Mouse (Mus musculus) liver, embryonic 16.5 days (tissue): ENCODE data around the gene Ets1. TPM values are rescaled to one million over a fixed set of nuclear protein-coding genes. Genes with fewer than 3 reads are reported as not detected.

Experiments used
- ATAC-seq: fragments of 200-750 bp; cut with Nextera tagmentation; 2 replicates; pipeline ENCODE4 v1.8.0; 2017; ENCODE audit warnings: low read depth, mild to moderate bottlenecking, moderate number of reproducible peaks, moderate library complexity
- H3K27ac ChIP-seq: fragments of 300-500 bp; sonication (generic); 2 replicates; pipeline ENCODE4 v1.5.1; 2014; ENCODE audit warnings: mild to moderate bottlenecking, low read length
- H3K27me3 ChIP-seq: fragments of 300-500 bp; sonication (generic); 2 replicates; pipeline ENCODE4 v1.6.1; 2014; ENCODE audit warnings: low read depth, low read length, mixed read lengths; ENCODE audit not compliant: control insufficient read depth, insufficient read depth
- H3K36me3 ChIP-seq: fragments of 300-500 bp; sonication (generic); 2 replicates; pipeline ENCODE4 v1.6.1; 2014; ENCODE audit warnings: mild to moderate bottlenecking; ENCODE audit not compliant: control insufficient read depth, insufficient read depth
- H3K4me1 ChIP-seq: fragments of 300-500 bp; sonication (generic); 2 replicates; pipeline ENCODE4 v1.6.1; 2014; ENCODE audit warnings: low read depth, low read length, mixed read lengths; ENCODE audit not compliant: control insufficient read depth
- H3K4me2 ChIP-seq: fragments of 300-500 bp; sonication (generic); 2 replicates; pipeline ENCODE4 v1.6.1; 2014; ENCODE audit warnings: low read depth, low read length, mixed read lengths
- H3K4me3 ChIP-seq: fragments of 300-500 bp; sonication (generic); 2 replicates; pipeline ENCODE4 v1.5.1; 2014; ENCODE audit warnings: low read depth, mild to moderate bottlenecking, low read length
- H3K9ac ChIP-seq: fragments of 300-500 bp; sonication (generic); 2 replicates; pipeline ENCODE4 v1.6.1; 2014; ENCODE audit warnings: low read depth, low read length
- H3K9me3 ChIP-seq: fragments of 300-500 bp; sonication (generic); replicated peaks from 2 replicates; pipeline ENCODE4 v1.6.1; 2016; ENCODE audit warnings: low read length; ENCODE audit not compliant: control insufficient read depth
- WGBS: fragments of 180-500 bp; shearing (Covaris S2); extraction: QIAGEN DNeasy Blood & Tissue Kit; methylation state at CpG from one replicate; pipeline ENCODE4 v1.1.7; 2014; ENCODE audit not compliant: insufficient replicate concordance; 5-methylcytosine and 5-hydroxymethylcytosine counted together
- polyA plus RNA-seq: library from polyadenylated mRNA; unstranded; fragments of >200 nt; fragmentation: Nextera tagmentation; extraction: Ambion mirVana; gene quantifications from 2 replicates; pipeline ENCODE4 v1.2.1, GENCODE M21; 2015

Gene Ets1
- polyA plus RNA-seq, 1 experiment from 2014 or later = 15.9 TPM

- 66% methylated on average over 7 of the region's 7 CpGs for WGBS
- H3K36me3 ChIP-seq = no peaks in the 10 kb centered on the region
- H3K27me3 ChIP-seq = no peaks in the 10 kb centered on the region
- no peak overlapping the region for H3K27ac ChIP-seq
- no peak overlapping the region for H3K4me2 ChIP-seq
- H3K9me3 ChIP-seq = no peaks in the 10 kb centered on the region
- no peaks in the 10 kb centered on the region for H3K4me1 ChIP-seq
- H3K4me3 ChIP-seq = no peak overlapping the region
- no peak for ATAC-seq
- no peak overlapping the region for H3K9ac ChIP-seq
Observed at GRCm38 (mm10) chr9:32724131-32724825, 88.3 kb downstream of the Ets1 start.

GRCm38 (mm10) chr9:32725902-32726301, 89.9 kb downstream of the Ets1 start:
- Histone ChIP-seq H3K27me3 (no peaks in the 10 kb centered on the region), H3K36me3 (no peaks in the 10 kb centered on the region), H3K4me1 (no peaks in the 10 kb centered on the region; the same call in 1 of the 2 replicates), H3K4me2 (no peak overlapping the region), H3K9ac (no peak overlapping the region), H3K4me3 (no peak overlapping the region), H3K27ac (no peak overlapping the region), H3K9me3 (no peaks in the 10 kb centered on the region)
- 63% methylated on average over 4 of the region's 4 CpGs for WGBS
- no peak for ATAC-seq

- no peak for ATAC-seq
Observed at GRCm38 (mm10) chr9:32726595-32726994, 90.6 kb downstream of the Ets1 start.

GRCm38 (mm10) chr9:32727058-32727457, 91.0 kb downstream of the Ets1 start:
- no peaks in the 10 kb centered on the region for H3K27me3 ChIP-seq
- WGBS = 71% methylated on average over 2 of the region's 2 CpGs
- H3K4me1 ChIP-seq = peaks cover 7% of the 10 kb centered on the region
- no peak for ATAC-seq
- H3K4me2 ChIP-seq = no peak overlapping the region
- no peak overlapping the region for H3K27ac ChIP-seq
- no peak overlapping the region for H3K9ac ChIP-seq
- H3K4me3 ChIP-seq = no peak overlapping the region
- no peaks in the 10 kb centered on the region for H3K36me3 ChIP-seq
- no peaks in the 10 kb centered on the region for H3K9me3 ChIP-seq

More at GRCm38 (mm10) chr9:32726595-32726994, 90.6 kb downstream of the Ets1 start:
- H3K27me3 ChIP-seq = no peaks in the 10 kb centered on the region
- H3K4me2 ChIP-seq = no peak overlapping the region
- no peaks in the 10 kb centered on the region for H3K9me3 ChIP-seq
- H3K4me1 ChIP-seq = peaks cover 2% of the 10 kb centered on the region
- no peak overlapping the region for H3K9ac ChIP-seq
- no peak overlapping the region for H3K4me3 ChIP-seq
- WGBS = 51% methylated on average over 4 of the region's 4 CpGs
- H3K36me3 ChIP-seq = no peaks in the 10 kb centered on the region
- H3K27ac ChIP-seq = no peak overlapping the region

GRCm38 (mm10) chr9:32728306-32728705, 92.3 kb downstream of the Ets1 start:
- no peaks in the 10 kb centered on the region for H3K9me3 ChIP-seq
- no peak overlapping the region for H3K4me2 ChIP-seq
- H3K36me3 ChIP-seq = no peaks in the 10 kb centered on the region
- no peaks in the 10 kb centered on the region for H3K27me3 ChIP-seq
- WGBS = 67% methylated on average over 7 of the region's 7 CpGs
- peaks cover 8% of the 10 kb centered on the region for H3K4me1 ChIP-seq
- no peak for ATAC-seq
- no peak overlapping the region for H3K9ac ChIP-seq
- H3K4me3 ChIP-seq = no peak overlapping the region
- H3K27ac ChIP-seq = no peak overlapping the region

GRCm38 (mm10) chr9:32728806-32729205, 92.8 kb downstream of the Ets1 start:
- Histone ChIP-seq H3K4me3 (no peak overlapping the region), H3K27ac (no peak overlapping the region), H3K4me2 (no peak overlapping the region), H3K36me3 (no peaks in the 10 kb centered on the region), H3K27me3 (no peaks in the 10 kb centered on the region), H3K9me3 (no peaks in the 10 kb centered on the region), H3K4me1 (peaks cover 8% of the 10 kb centered on the region), H3K9ac (no peak overlapping the region)
- 72% methylated on average over 4 of the region's 4 CpGs for WGBS
- no peak for ATAC-seq

GRCm38 (mm10) chr9:32729207-32729606, 93.2 kb downstream of the Ets1 start:
- H3K4me3 ChIP-seq = no peak overlapping the region
- no peak for ATAC-seq
- no peak overlapping the region for H3K4me2 ChIP-seq
- no peaks in the 10 kb centered on the region for H3K27me3 ChIP-seq
- H3K9me3 ChIP-seq = no peaks in the 10 kb centered on the region
- H3K27ac ChIP-seq = no peak overlapping the region
- H3K36me3 ChIP-seq = no peaks in the 10 kb centered on the region
- WGBS = 52% methylated on average over 4 of the region's 4 CpGs
- peaks cover 8% of the 10 kb centered on the region for H3K4me1 ChIP-seq
- H3K9ac ChIP-seq = no peak overlapping the region

- no peak overlapping the region for H3K27ac ChIP-seq
- H3K36me3 ChIP-seq = no peaks in the 10 kb centered on the region
- H3K9me3 ChIP-seq = no peaks in the 10 kb centered on the region
- no peak overlapping the region for H3K4me2 ChIP-seq
- H3K4me1 ChIP-seq = peaks cover 8% of the 10 kb centered on the region
- WGBS = 59% methylated on average over 9 of the region's 9 CpGs
- H3K9ac ChIP-seq = no peak overlapping the region
- H3K27me3 ChIP-seq = no peaks in the 10 kb centered on the region
- no peak overlapping the region for H3K4me3 ChIP-seq
- ATAC-seq = no peak
Observed at GRCm38 (mm10) chr9:32730001-32730655, 94.1 kb downstream of the Ets1 start.
